Mouse (Mus musculus) frontal cortex, postnatal 10 days (tissue): Measurements from ENCODE around the gene Tmem189.
"Not testable (repeated sequence)": the region's sequence is repeated elsewhere in the genome, so short reads cannot be mapped to it uniquely, and the experiment has no call there.

Source experiments
- DNase-seq, 2 experiments: peaks; one replicate each; pipeline ENCODE4 v3.0.0; 2022; ENCODE audit warnings: low spot score in 2 of 2, mixed read lengths in 1 of 2

Tmem189 gene

DNA sequence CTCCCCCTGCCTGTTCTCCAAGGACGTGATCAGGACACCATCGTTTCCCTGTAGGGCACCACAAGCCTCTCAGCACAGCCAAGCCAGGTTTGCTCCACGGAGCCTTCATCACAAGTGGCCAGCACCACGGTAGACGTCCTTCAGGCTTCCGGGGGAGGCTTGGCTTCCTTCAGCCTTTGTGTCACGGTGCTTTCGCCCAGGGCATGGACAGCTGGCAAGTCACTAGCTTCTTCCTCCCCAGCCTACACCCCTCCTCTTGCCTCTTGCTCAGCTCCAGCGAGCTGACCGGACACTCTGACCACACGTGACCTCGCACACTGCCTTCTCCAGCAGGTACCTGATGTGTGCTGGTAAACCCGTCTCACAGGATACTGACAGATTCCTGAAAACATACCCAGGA, 67.3 kb downstream of the Tmem189 start:
- DNase-seq: no peak

DNA sequence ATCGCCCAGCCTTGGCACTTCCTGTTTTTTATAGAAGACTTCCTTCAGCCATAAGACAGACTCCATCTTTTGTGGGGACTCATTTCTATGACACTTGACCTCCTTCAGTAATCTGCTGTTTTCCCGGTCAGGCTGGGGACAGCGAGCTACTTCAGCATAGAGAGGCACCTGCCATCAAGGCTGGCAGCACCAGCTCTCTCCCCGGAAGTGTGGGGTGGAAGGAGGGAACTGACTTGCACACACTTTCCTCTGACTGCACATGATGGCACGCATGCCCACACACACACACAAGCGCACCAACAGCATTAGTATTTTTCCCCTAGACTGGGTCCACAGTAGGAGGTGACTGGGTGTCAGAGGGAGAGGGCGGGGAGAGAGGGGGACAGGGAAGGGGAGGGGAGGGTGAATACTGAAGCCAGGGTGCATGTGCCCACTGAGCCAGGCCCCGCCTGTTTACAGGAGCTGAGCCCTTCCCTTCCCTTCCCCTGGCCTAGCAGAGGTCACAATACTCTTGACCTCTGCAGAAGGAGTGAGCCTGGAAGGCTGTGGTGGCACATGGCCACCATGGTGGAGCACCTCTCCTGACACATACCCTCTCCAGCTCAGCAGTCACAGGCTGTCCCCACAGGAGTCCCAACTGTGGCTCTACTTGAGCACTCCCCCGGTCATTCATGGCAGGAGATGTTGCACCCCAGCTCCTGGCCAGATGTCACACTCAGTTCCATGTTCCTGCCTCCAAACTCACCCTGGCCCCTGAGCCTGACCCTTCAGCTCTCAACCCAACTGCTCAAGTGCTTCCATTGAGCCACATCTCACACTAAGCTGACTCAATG, 68.2 kb downstream of the Tmem189 start:
- DNase-seq: no peak

DNA sequence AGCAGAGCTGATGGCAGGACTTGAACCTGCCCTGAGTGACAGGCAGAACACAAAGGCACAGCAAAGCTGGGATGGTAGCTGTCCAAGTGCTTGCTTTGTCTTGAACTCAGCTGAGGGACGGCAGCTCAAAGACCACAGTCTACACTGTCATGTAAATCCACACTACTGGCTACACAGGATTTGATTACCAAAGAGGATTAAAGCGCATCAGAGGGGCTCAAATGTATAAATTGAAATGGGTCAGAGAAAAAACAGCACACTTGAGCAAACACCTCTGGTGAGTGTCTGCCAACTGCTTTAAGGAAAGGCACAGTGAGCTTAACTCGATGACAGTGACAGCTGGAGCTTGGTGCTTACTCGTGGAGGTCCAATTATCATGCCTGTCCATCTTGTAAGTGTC, 72.2 kb downstream of the Tmem189 start:
- DNase-seq: no peak

DNA sequence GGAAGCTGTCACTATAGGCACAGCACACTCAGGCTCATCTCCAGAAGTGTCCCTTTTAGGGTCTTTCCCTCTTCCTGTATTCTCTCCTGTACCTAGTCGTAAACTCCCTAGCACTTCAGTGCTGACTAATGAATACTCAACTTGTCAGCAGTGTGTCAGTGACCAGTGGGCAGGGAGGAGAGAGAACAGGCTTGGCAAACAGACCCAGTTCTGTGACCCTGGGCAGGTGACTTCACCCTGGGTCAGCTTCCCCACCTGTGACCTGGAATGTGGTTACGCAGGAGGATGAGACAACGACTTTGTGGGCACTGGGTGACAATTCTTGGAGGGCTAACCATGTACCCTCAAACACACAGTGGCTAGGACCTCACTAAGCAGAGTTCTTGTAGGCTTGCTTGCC, 72.6 kb downstream of the Tmem189 start:
- DNase-seq: no peak

DNA sequence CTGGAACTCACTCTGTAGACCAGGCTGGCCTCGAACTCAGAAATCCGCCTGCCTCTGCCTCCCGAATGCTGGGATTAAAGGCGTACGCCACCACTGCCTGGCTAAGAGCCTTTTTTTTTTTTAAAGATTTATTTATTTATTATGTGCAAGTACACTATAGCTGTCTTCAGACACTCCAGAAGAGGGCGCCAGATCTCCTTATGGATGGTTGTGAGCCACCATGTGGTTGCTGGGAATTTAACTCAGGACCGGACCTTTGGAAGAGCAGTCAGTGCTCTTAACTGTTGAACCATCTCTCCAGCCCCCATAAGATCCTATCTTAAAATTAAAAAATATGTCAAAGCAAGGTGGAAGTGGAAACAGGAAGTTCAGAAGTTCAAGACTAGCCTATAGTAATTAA, 76.3 kb downstream of the Tmem189 start:
- DNase-seq: not testable (repeated sequence)

DNA sequence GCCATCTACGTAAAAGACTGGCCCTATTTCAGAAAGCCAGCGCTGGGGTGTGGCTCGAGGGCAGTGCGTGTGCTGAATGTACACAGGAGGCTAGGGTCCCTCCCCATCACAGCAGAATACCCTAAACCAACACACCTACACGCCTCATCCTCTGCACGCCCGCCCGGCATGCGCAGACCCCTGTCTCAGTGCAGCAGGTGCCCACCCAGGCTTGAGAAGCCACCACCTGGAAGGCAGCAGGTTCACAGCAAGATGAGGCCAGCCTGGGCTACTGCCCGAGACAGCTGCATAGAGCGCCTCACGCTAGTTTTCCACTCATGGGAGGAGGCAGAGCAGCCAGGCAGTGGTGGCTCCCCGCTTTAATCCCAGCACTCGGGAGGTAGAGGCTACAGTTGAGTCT, 77.5 kb downstream of the Tmem189 start:
- no peak for DNase-seq

DNA sequence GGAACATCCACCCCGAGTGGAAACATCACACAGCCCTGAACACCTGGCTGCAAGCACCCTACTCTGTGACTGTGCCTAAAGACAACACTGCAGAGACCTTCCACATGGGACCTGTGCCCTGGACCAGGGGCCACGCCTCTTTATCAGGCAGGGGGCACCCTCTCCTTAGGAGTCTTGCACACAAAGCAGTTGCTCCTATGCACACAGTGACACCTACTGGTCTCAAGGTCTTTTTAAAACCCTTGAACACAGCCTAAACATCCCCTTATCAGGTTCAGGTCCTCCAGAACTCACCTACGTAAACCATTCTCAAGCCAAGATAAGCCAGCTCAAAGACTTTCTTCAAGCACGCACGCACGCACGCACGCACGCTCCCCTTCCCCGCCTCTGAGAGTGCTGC, 78.3 kb downstream of the Tmem189 start:
- DNase-seq: no peak

DNA sequence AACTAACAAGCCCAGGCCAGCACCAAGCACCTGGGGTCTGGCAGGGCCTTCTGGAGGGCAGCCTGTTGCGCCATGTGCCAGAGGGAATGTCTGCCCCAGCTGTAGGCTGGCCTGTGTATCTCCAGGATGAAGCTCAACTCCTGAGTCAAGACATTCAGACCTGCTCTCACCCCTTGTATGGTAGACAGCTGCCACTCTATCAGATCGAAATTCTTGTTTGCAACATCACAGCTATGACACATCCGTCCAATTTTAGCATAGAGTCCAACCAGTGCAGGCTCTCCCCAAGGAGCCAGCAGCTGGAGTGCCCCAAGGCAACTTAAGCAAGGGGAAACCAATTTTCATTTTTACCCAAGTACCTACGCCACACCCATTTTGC, 82.9 kb downstream of the Tmem189 start:
- DNase-seq: no peak

DNA sequence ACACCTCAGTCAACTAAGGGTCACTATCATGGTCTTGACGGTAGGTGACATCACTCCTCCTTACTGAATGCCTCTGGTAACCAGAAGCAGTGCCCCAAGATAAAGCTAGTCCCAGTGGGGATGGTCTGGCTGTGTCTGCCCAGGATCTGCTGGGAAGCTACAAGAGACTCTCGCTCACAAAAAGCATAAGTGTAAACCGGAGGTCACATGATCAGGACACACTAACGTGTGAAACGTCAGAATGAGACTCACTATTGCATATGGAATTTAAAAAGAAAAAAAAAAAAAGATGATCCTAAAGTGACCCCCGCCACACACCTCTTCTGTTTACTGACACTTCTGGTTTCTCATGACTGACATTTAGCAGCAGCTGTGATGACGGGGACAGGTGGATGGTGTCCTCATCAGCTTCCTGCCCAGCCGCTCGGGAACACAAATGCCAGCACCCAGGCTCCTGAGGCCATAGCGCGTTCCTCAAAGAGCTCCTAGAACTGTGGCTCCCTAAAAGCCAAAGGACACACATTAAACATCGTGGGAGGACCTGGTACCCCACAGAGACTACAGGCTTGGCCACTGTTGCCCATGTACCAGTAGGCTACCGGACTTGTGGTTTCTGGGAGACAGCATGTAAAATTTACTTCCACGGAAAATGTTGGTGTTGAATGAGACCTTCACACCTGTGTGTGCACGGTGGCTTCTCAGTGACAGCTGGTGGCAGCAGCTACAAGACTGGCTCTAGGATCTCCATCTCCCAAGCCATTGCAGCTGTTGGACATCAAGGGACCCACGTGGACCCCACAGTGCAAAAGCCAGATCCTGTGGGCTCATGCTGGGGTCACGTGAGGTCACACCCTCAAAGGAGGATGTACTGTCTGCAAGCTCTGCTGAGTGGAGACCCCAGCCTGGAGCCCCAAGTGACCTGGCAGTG, 83.5 kb downstream of the Tmem189 start:
- DNase-seq: no peak

DNA sequence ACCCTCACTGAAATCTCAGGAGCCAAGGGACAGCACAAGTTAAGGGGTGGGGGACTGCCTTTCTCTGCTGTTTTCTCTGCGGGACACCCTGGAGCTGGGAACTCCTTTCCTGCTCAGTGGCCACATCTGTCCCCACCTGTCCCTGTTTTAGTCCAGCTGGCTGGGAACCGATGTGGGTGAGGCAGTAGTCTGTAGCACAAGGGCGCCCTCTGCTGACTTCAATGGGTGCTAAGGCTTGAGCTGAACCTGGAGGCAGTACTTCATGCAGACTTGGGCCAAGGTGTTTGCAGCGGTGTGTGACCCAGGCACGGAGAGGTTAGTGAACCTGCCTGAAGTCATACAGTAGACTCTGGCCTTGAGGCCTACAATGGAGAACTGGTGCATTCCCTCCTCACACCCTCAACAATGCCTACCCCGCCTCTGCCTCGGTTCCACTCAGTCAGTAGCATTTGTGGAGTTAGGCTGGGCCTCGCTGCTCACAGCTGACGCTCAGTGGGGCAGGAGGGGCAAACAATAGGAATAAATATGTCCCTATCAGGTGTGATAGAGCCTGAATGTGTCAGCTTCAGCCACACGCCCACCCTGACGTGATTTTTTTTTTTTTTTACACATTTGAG, 84.3 kb downstream of the Tmem189 start:
- peak; percentile 47 to 79 for DNase-seq

DNA sequence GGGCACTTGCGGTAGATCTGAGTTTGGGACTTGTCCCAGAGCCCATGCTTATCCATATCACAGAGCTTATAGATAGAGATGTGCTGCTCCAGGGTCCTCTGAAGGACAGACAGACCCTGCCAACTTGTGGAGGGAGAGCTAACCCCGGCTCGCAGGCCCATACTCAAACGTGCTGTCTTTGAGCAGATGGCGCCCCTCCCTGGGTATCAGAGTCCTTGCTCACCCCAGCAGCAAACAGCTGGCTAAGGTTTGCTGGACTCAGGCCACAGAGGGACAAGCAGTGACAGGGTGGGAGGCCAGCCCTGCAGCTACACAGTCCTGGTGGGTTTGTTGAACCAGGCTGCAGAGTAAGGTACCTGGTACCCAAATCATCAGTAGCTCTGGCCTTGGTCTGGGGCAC, 86.6 kb downstream of the Tmem189 start:
- no peak for DNase-seq

DNA sequence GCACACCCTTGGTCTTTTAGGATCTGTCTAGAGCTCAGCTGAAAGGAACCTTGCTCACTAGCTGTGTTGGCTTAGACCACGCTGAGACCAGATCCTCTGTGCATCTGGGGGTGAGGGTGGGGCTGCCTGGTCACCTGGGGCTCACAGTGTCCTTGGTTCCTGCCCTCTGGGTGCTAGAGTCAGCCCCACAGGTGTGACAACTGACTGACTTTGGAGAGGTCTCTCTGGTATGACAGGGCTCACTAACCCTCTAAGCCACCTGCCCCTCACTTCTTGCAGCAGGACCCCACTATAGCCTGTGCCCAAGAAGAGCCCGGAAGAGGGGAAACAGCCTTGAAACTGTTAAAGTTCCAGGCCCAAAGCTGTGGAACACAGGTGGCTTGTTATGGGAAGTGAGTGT, 87.3 kb downstream of the Tmem189 start:
- DNase-seq: no peak

DNA sequence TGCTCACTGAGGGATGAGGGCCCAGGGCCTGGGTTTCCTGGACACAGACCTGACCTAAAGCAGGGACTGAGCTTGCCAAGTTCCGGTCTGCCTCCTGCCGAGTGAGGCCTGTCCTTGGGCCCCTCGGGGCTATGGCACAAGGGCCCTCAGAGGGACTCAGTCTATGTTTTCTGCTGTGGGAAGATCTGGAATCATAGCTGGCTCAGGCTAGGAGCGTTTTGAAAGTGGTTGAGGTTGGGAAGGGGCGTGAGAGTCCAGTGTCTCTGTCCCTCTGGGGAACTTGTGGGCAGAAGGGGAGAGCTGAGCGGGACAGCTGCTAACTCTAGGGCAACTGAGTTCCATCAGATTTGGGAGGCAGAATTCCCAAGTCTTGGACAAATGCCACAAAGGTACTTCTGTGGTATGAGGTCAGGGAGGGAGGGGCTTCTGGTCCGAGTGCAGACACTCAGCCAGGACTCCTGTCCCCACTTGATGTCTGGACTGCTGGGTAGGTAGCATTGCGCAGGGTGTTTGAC, 89.1 kb downstream of the Tmem189 start:
- DNase-seq: no peak

DNA sequence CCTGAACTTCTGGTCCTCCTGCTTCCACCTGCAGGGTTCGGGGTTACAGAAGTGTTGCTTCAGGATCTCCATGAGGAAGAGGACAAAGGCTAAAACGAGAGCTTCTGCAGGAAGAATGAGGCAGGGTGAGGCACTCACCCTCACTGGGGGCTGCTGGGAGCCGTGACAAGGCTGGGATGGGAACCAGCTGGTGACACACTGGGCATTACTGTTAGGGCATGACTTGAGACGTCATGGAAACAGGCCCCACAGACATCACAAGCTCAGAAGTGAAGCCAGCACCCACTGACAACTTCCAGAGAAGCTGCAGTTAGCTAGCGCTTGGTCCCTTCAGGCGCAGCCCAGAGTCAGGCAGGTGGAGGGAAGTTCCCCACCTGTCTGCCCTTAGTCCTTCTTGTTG, 89.7 kb downstream of the Tmem189 start:
- no peak for DNase-seq

DNA sequence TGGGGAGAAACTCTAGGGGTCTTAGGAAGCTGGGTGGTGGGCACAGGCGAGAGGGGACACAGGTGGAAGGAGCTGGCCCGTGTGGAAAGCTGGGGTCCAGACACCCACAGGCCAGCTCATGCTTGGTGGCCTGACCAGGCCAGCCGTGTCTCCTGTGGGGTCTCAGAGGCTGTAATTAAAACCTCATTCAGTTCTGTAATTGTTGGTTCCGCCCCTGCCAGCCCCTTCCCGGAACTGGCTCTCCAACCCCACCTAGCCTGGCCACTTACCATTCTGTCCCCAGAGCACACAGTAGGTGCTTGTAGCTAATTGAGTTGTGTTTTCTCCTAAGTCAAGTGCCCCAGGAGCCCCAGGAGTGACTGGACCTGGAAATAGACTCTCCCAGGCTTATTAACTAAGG, 90.4 kb downstream of the Tmem189 start:
- DNase-seq: no peak

DNA sequence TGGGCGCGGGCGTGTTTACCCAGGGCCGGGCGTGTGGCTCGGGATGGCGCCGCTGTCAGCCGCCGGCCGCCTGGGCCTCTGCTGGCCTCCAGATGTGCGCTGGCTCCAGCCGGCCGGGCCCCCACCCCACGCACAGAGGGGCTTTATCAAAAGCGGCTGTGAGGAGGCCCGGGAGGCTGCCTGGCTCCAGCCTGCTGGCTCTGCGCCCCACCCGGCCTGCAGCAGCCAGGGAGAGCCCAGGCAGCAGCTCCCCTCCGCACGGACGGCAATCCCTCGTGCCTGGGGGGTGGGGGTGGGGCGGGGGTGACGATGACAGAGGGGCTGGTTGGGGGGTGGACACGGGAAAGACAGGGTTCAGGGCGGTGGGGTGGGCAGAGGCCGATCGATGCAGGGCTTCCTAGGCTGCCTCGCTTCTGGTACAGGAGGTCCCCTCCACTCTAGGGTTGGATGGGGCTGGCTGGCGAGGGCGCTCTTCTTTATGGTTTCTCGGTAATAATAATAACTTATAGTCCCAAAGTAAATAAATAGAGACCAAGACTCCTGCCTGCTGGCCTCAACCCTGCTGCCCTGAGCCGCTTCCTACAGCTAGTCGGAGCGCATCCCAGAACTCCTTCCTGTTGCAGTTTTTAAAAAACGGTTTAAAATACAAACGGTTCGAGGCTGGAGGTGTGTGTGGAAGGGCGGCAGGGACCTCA, 92.0 kb downstream of the Tmem189 start:
- DNase-seq: no peak

DNA sequence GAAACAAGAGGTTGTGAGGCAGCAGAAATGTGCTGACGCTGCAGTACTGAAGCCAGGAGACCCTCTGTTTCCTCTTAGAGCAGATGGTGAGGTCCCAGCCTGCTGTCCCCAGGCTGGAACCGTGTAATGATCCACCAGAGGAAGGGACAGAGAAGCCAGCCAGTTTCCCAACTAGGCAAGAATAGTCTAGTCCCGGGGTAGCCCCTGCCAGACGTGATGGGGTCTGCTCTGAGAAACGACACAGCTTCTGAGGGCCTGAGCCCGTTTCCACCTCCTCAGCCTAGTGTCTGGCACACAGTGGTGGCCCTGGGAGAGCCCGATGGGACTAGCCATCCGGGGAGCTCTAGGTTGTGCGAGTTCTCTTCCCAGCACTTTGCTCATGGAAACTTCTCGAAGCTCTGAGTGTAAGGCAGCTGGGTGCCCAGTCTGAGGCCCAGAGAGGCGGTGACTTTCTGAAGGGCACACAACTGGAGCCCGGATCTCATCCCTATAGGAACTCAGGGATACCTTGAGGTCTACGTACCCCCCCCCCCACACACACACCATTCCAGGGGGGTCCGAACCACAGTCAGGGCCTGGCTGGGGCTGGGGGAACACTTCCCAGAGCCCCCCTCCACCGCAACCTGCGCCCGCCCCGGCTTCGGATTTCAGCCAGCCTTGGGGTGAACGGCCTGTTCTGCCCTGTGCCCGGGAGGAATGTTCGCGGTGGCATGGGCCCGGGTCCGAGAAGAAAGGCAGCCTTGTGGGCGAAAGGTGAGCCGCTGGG, 92.7 kb downstream of the Tmem189 start:
- DNase-seq: no peak

DNA sequence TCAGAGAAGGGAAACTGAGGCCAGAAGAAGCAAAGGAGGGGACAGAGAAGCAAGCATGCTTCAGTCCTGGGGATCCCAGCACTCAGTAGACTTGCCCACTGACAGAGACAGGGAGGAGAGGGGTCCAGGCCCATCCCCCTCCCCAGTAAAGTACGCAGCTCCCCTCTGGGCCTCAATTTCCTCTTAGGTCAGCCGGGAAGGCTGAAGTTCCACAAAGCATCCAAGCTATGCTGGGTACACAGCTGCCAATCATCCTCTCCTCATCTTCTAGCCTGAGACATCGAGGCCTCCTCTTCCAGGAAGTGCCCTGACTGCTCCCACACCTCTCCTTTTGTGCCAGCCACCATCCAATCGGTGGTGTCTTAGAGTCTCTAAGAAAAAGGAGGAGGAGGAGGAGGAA, 93.4 kb downstream of the Tmem189 start:
- DNase-seq: no peak

DNA sequence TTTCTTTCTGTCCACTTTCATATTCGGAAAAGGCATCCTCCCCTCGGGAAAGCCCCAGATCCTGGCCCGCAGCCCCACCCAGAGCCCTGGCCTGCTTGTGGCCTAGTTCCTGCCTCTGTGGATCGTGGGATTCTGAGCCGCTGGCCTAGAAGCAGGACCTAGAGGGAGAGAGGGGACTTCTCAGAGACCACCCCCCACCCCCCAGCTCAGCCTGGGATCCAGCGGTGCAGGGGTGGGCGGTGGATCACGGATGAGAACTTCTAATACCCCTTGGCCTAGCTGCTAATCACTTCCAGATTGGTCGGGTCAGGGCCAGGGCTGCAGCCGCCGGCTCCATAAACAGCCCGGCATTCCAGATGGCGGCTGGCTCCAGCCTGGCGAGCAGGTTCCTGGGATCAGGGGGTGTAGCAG, 93.9 kb downstream of the Tmem189 start:
- DNase-seq: no peak

DNA sequence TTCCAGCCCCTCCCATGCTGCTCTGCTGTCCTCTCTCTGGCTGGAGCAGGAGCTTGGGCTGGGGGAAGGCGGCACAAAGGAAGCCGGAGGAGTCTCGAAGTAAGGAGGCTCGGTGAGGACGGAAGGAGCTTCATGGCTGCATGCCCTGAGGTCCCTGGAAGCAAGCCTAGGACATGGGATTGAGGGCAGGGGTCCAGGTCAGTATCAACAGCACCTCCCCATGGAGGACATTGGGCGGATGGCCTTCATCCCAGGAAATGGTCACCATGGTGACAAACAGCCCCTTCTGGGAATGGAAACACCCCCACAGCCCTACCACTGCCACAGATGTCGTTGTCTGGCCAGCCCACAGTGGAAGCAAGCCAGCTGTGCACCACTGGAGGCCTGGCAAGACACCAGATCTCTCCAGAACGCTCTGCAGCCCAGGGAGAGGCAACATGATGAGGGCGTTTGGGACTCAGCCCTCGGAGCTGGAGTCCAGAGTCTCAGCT, 95.1 kb downstream of the Tmem189 start:
- DNase-seq: peak; percentile 68 to 79
